Mouse (Mus musculus) heart, adult 2 months (tissue): Measurements from ENCODE around the gene Cdyl2.

Experiments
- CTCF ChIP-seq: fragments of 200-600 bp; IDR thresholded peaks from 2 replicates; pipeline ENCODE4 v1.8.1; 2022; ENCODE audit warnings: antibody characterized with exemption, mild to moderate bottlenecking, moderate library complexity
- POLR2A ChIP-seq: fragments of 200-500 bp; IDR thresholded peaks from 2 replicates; pipeline ENCODE4 v1.6.1; 2011; ENCODE audit warnings: mild to moderate bottlenecking, low read depth, low read length, control low read depth; ENCODE audit not compliant: insufficient read depth

- no peak for TF ChIP-seq CTCF
- no peak for TF ChIP-seq POLR2A
Observed at GRCm38 (mm10) chr8:116654881-116655280, 77.9 kb downstream of the Cdyl2 start.
